Mouse (Mus musculus) heart, embryonic 14.5 days (tissue): ENCODE measurements around the gene Cacnb1. TPM values are rescaled to one million over a fixed set of nuclear protein-coding genes. Genes with fewer than 3 reads are reported as not detected.

Experiments used
- ATAC-seq: fragments of 200-750 bp; cut with Nextera tagmentation; 2 replicates; pipeline ENCODE4 v1.8.0; 2017; ENCODE audit warnings: low read depth, moderate TSS enrichment; ENCODE audit not compliant: insufficient number of reproducible peaks, insufficient read depth, low FRiP score
- H3K27ac ChIP-seq, 2 experiments: fragments of 200-500 bp in 1 of 2; fragments of 300-500 bp in 1 of 2; sonication (generic) in 1 of 2; replicated peaks in 1 of 2; 2 replicates each; pipeline ENCODE4 v1.5.1; 2012 to 2014; ENCODE audit warnings: low read depth in 2 of 2, low read length in 2 of 2, control low read depth in 1 of 2, mild to moderate bottlenecking in 1 of 2, mixed read lengths in 1 of 2; ENCODE audit not compliant: control insufficient read depth in 1 of 2, insufficient read depth in 1 of 2
- H3K27me3 ChIP-seq: fragments of 300-500 bp; sonication (generic); 2 replicates; pipeline ENCODE4 v1.6.1; 2014; ENCODE audit warnings: mild to moderate bottlenecking, low read length, control low read depth; ENCODE audit not compliant: control insufficient read depth, insufficient read depth
- H3K36me3 ChIP-seq: fragments of 300-500 bp; sonication (generic); 2 replicates; pipeline ENCODE4 v1.6.1; 2014; ENCODE audit warnings: mild to moderate bottlenecking, control low read depth, low read length, mixed read lengths; ENCODE audit not compliant: control insufficient read depth, insufficient read depth
- H3K4me1 ChIP-seq, 2 experiments: fragments of 200-500 bp in 1 of 2; fragments of 300-500 bp in 1 of 2; sonication (generic) in 1 of 2; 2 replicates each; pipeline ENCODE4 v1.6.1; 2012 to 2014; ENCODE audit warnings: low read length in 2 of 2, control low read depth in 1 of 2, mixed read lengths in 1 of 2; ENCODE audit not compliant: control insufficient read depth in 2 of 2, insufficient read depth in 2 of 2
- H3K4me2 ChIP-seq: fragments of 300-500 bp; sonication (generic); 2 replicates; pipeline ENCODE4 v1.6.1; 2014; ENCODE audit warnings: mild to moderate bottlenecking, low read length
- H3K4me3 ChIP-seq, 2 experiments: fragments of 200-500 bp in 1 of 2; fragments of 300-500 bp in 1 of 2; sonication (generic) in 1 of 2; 2 replicates each; pipeline ENCODE4 v1.5.1; 2012 to 2014; ENCODE audit warnings: low read length in 2 of 2, mild to moderate bottlenecking in 2 of 2, control low read depth in 1 of 2, low read depth in 1 of 2, moderate library complexity in 1 of 2; ENCODE audit not compliant: control insufficient read depth in 1 of 2, insufficient read depth in 1 of 2
- H3K9ac ChIP-seq: fragments of 300-500 bp; sonication (generic); 2 replicates; pipeline ENCODE4 v1.6.1; 2014; ENCODE audit warnings: mild to moderate bottlenecking, low read length
- H3K9me3 ChIP-seq: fragments of 300-500 bp; sonication (generic); 2 replicates; pipeline ENCODE4 v1.6.1; 2016; ENCODE audit warnings: low read length, control low read depth; ENCODE audit not compliant: control insufficient read depth
- WGBS: fragments of 180-500 bp; shearing (Covaris S2); extraction: QIAGEN DNeasy Blood & Tissue Kit; methylation state at CpG from one replicate; pipeline ENCODE4 v1.1.7; 2014; 5-methylcytosine and 5-hydroxymethylcytosine counted together
- polyA plus RNA-seq: library from polyadenylated mRNA; unstranded; fragments of >200 nt; fragmentation: Nextera tagmentation; extraction: Ambion mirVana; gene quantifications from 2 replicates; pipeline ENCODE4 v1.2.1, GENCODE M21; 2014

The Cacnb1 gene
- polyA plus RNA-seq, 1 experiment from 2014 or later = 7.1 TPM

DNA sequence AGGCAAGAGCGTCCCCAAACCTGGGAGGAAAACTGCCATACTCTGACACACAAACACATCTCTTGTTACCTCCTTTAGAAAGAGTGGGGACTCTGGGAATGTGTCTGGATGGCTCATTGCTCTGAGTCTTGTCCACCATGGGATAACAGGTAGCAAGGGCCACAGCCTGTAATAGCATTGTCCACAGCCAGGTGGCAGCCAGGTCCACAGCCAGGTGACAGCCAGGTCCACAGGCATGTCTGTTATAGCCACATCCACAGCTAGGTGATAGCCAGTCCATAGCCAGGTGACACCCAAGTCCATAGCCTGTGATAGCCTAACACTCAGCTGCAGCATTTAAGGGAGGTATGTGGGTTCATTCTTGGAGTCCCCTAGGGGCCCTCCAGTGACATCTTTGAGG is 61.9 kb downstream of the Cacnb1 start:
- no peak for ATAC-seq
- WGBS = 79% methylated on average over 1 of the region's 1 CpGs

GRCm38 (mm10) chr11:97959300-97959680 is 63.5 kb downstream of the Cacnb1 start:
- H3K27ac ChIP-seq = no peak overlapping the region
- WGBS = 61% methylated on average over 5 of the region's 5 CpGs
- no peak for ATAC-seq

More for the DNA sequence above, 61.9 kb downstream of the Cacnb1 start:
- no peak overlapping the region for H3K4me2 ChIP-seq
- no peak overlapping the region for H3K27ac ChIP-seq
- H3K36me3 ChIP-seq = no peaks in the 10 kb centered on the region
- H3K4me1 ChIP-seq = peaks cover 0 to 2% of the 10 kb centered on the region in 2 experiments; a peak in 1 of 4 replicates
- H3K4me3 ChIP-seq = no peak overlapping the region
- no peak overlapping the region for H3K9ac ChIP-seq
- H3K27me3 ChIP-seq = no peaks in the 10 kb centered on the region
- no peaks in the 10 kb centered on the region for H3K9me3 ChIP-seq

GRCm38 (mm10) chr11:97958641-97959299 is 64.1 kb downstream of the Cacnb1 start:
- Histone ChIP-seq H3K4me1 (peaks cover 10% of the 10 kb centered on the region in 2 experiments), H3K9ac (no peak overlapping the region), H3K9me3 (no peaks in the 10 kb centered on the region), H3K4me3 (no peak overlapping the region), H3K27me3 (no peaks in the 10 kb centered on the region; the same call in 1 of the 2 replicates), H3K4me2 (no peak overlapping the region), H3K36me3 (no peaks in the 10 kb centered on the region), H3K27ac (no peak overlapping the region)
- no peak for ATAC-seq
- WGBS = 74% methylated on average over 7 of the region's 7 CpGs

More at GRCm38 (mm10) chr11:97959300-97959680, 63.5 kb downstream of the Cacnb1 start:
- Histone ChIP-seq H3K27me3 (no peaks in the 10 kb centered on the region; the same call in 1 of the 2 replicates), H3K4me2 (no peak overlapping the region), H3K36me3 (no peaks in the 10 kb centered on the region), H3K9ac (no peak overlapping the region), H3K9me3 (no peaks in the 10 kb centered on the region), H3K4me3 (no peak overlapping the region), H3K4me1 (peaks cover 7 to 8% of the 10 kb centered on the region in 2 experiments)

GRCm38 (mm10) chr11:97956905-97957560 is 65.8 kb downstream of the Cacnb1 start:
- H3K4me3 ChIP-seq = no peak overlapping the region
- H3K4me2 ChIP-seq = no peak overlapping the region
- H3K9me3 ChIP-seq = no peaks in the 10 kb centered on the region
- no peaks in the 10 kb centered on the region; the same call in 1 of the 2 replicates for H3K27me3 ChIP-seq
- 69% methylated on average over 6 of the region's 6 CpGs for WGBS
- no peak for ATAC-seq
- no peak overlapping the region for H3K9ac ChIP-seq
- peaks cover 10% of the 10 kb centered on the region in 2 experiments for H3K4me1 ChIP-seq
- H3K36me3 ChIP-seq = no peaks in the 10 kb centered on the region
- no peak overlapping the region for H3K27ac ChIP-seq

GRCm38 (mm10) chr11:97955915-97956314 is 66.9 kb downstream of the Cacnb1 start:
- ATAC-seq = no peak
- H3K27me3 ChIP-seq = no peaks in the 10 kb centered on the region; the same call in 1 of the 2 replicates
- no peak overlapping the region for H3K4me3 ChIP-seq
- 71% methylated on average over 4 of the region's 4 CpGs for WGBS
- H3K4me1 ChIP-seq = peaks cover 10% of the 10 kb centered on the region in 2 experiments
- H3K36me3 ChIP-seq = no peaks in the 10 kb centered on the region
- no peaks in the 10 kb centered on the region for H3K9me3 ChIP-seq
- no peak overlapping the region for H3K9ac ChIP-seq
- no peak overlapping the region for H3K27ac ChIP-seq
- H3K4me2 ChIP-seq = no peak overlapping the region

DNA sequence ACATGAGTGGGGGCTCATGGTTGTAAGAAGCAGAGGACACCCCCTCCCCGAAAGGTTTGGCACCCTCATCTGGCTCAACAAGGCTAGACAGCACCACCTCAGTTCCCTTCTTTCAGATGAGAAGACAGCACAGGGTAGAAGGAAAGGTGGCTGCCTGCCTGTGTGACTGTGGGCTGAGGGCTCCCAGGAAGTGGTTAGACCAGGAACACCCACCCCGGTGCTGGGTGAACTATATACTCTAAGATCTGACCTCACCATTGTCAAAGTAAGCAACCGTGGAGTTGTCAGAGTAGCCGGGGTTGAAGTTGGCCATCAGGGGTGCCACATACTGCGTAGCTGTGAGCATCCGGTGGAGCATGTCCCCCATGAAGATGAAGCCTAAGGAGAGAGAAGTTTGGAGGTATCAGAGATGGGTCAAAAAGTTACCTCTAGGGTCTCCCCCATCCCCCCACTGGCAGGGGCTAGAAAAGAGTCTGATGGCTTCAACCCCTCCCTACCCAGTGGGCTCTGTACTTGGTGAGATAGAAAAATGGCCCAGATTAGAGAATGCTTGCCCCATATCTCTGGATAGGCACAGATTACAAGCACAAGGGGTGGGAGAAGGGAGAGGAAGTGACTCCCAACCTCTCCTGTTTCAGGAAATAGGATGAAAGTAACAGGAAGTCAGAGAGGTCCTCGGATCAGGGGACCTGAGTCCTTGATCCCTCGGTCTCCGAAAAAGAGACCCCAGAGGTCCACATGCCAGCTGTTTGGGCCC is 67.5 kb downstream of the Cacnb1 start:
- ATAC-seq = no peak
- H3K27me3 ChIP-seq = no peaks in the 10 kb centered on the region; the same call in 1 of the 2 replicates
- no peaks in the 10 kb centered on the region for H3K9me3 ChIP-seq
- H3K9ac ChIP-seq = no peak overlapping the region
- H3K4me2 ChIP-seq = no peak overlapping the region
- H3K4me3 ChIP-seq = no peak overlapping the region
- WGBS = 75% methylated on average over 9 of the region's 9 CpGs
- no peak overlapping the region for H3K27ac ChIP-seq
- no peaks in the 10 kb centered on the region for H3K36me3 ChIP-seq
- H3K4me1 ChIP-seq = peaks cover 10% of the 10 kb centered on the region in 2 experiments

DNA sequence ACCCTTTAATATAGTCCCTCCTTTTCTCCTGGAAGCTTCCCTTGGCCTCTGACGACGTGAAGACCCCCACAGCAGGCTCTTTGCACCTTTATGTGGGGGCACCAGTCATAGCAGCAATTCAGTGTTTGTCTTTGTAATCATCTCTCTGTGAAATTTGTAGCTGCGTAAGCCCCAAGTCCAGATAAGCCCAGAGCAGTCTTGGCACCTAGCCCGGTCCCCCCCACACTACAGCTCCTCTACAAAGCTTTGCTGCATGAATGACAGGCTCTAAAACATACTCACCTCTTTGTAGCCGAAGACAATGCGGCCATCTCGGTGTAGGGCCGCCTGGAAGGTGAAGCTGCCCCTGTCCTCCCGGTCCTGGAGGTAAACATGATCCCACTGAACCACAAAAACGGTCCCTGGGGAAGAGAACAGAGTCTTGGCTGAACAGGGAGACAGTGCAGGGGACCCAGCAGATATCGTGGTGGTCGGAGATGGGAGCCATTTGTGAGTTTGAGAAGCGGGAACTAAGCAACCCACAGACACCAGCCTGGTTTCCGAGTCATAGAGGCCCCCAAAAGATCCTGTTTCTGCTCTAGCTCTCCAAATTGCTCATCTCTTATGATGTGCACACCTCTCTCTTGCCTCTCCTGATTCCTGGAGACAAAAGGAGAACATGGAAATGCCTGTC is 68.2 kb downstream of the Cacnb1 start:
- Histone ChIP-seq H3K4me2 (peak overlapping the region; percentile 13; the same call in 1 of the 2 replicates), H3K4me1 (peaks cover 10% of the 10 kb centered on the region in 2 experiments), H3K27me3 (no peaks in the 10 kb centered on the region; the same call in 1 of the 2 replicates), H3K9me3 (no peaks in the 10 kb centered on the region), H3K27ac (no peak overlapping the region), H3K36me3 (no peaks in the 10 kb centered on the region), H3K4me3 (no peak overlapping the region), H3K9ac (no peak overlapping the region)
- ATAC-seq = no peak
- 34% methylated on average over 14 of the region's 14 CpGs for WGBS
